Mouse (Mus musculus) frontal cortex, adult (tissue): ENCODE results near the gene Cntn3.
"Not testable (repeated sequence)": the region's sequence is repeated elsewhere in the genome, so short reads cannot be mapped to it uniquely, and the experiment has no call there.

Experiments
- ATAC-seq: cut with Nextera tagmentation; 2 replicates; pipeline ENCODE4 v1.9.2; 2017; ENCODE audit warnings: mild to moderate bottlenecking, moderate library complexity, mixed read lengths; ENCODE audit not compliant: low TSS enrichment

The Cntn3 gene

GRCm38 (mm10) chr6:102573001-102573400 lies at the start of gene Cntn3:
TSS of gene Cntn3 (minus strand) at chr6:102573101.
- ATAC-seq = not testable (repeated sequence)

GRCm38 (mm10) chr6:102600773-102601172 lies 27.9 kb upstream of the Cntn3 start:
- ATAC-seq = peak; percentile 81

- peak; percentile 99 for ATAC-seq
These were observed 24.9 kb upstream of the Cntn3 start for GRCm38 (mm10) chr6:102597756-102598155.

- no peak for ATAC-seq
These were observed 17.2 kb upstream of the Cntn3 start for GRCm38 (mm10) chr6:102590151-102590550.

GRCm38 (mm10) chr6:102589311-102589710 lies 16.4 kb upstream of the Cntn3 start:
- ATAC-seq = no peak

GRCm38 (mm10) chr6:102586056-102586455 lies 13.2 kb upstream of the Cntn3 start:
- no peak for ATAC-seq

GRCm38 (mm10) chr6:102583578-102583977 lies 10.7 kb upstream of the Cntn3 start:
- no peak for ATAC-seq

GRCm38 (mm10) chr6:102567496-102567895 lies 5.4 kb downstream of the Cntn3 start:
- no peak for ATAC-seq

- no peak for ATAC-seq
These were observed 7.7 kb downstream of the Cntn3 start for GRCm38 (mm10) chr6:102565228-102565627.

GRCm38 (mm10) chr6:102564011-102564731 lies 8.7 kb downstream of the Cntn3 start:
- ATAC-seq = peak; percentile 79

- peak; percentile 29 for ATAC-seq
These were observed 9.5 kb downstream of the Cntn3 start for GRCm38 (mm10) chr6:102563431-102563830.

- peak; percentile 70 for ATAC-seq
These were observed 15.4 kb downstream of the Cntn3 start for GRCm38 (mm10) chr6:102557521-102557920.

GRCm38 (mm10) chr6:102556497-102556896 lies 16.4 kb downstream of the Cntn3 start:
- ATAC-seq = no peak; the same call in 1 of the 2 replicates

GRCm38 (mm10) chr6:102555814-102556437 lies 17.0 kb downstream of the Cntn3 start:
- ATAC-seq = no peak

GRCm38 (mm10) chr6:102555067-102555657 lies 17.7 kb downstream of the Cntn3 start:
- no peak for ATAC-seq

GRCm38 (mm10) chr6:102541633-102542412 lies 31.1 kb downstream of the Cntn3 start:
- peak; percentile 88 for ATAC-seq

- ATAC-seq = no peak
These were observed 37.3 kb downstream of the Cntn3 start for GRCm38 (mm10) chr6:102535599-102535998.

- peak; percentile 82 for ATAC-seq
These were observed 49.9 kb downstream of the Cntn3 start for GRCm38 (mm10) chr6:102523037-102523436.

- no peak for ATAC-seq
These were observed 51.9 kb downstream of the Cntn3 start for GRCm38 (mm10) chr6:102520977-102521376.

- peak; percentile 50; the same call in 1 of the 2 replicates for ATAC-seq
These were observed 57.7 kb downstream of the Cntn3 start for GRCm38 (mm10) chr6:102515231-102515630.

- ATAC-seq = no peak
These were observed 60.8 kb downstream of the Cntn3 start for GRCm38 (mm10) chr6:102512085-102512484.

GRCm38 (mm10) chr6:102485509-102485908 lies 87.4 kb downstream of the Cntn3 start:
- ATAC-seq = no peak
